Mouse (Mus musculus) olfactory bulb, adult 2 months (tissue): ENCODE data around the gene Fat2.

Experiments
- CTCF ChIP-seq: fragments of 200-500 bp; IDR thresholded peaks from 2 replicates; pipeline ENCODE4 v1.5.1; 2012; ENCODE audit warnings: low read depth, mild to moderate bottlenecking, low read length, moderate library complexity; ENCODE audit not compliant: insufficient read depth
- POLR2A ChIP-seq: fragments of 200-500 bp; IDR thresholded peaks from 2 replicates; pipeline ENCODE4 v1.6.1; 2012; ENCODE audit warnings: mild to moderate bottlenecking, low read depth, low read length, moderate library complexity; ENCODE audit not compliant: insufficient read depth

- TF ChIP-seq CTCF (no peak), POLR2A (no peak)
Observed at GRCm38 (mm10) chr11:55293179-55293578, 43.2 kb downstream of the Fat2 start.
